Mouse (Mus musculus) megakaryocyte, embryonic 14.5 days (primary cell): ENCODE results near the gene Pygo1. TPM values are rescaled to one million over a fixed set of nuclear protein-coding genes. Genes with fewer than 3 reads are reported as not detected.

Experiments used
- H3K27me3 ChIP-seq: replicated peaks from 2 replicates; pipeline ENCODE3; 2012; ENCODE audit warnings: inconsistent platforms
- H3K36me3 ChIP-seq: replicated peaks from 2 replicates; pipeline ENCODE3; 2012; ENCODE audit warnings: low read length, inconsistent platforms, mixed read lengths
- H3K4me1 ChIP-seq: 2 replicates; pipeline ENCODE4 v1.6.1; 2012; ENCODE audit warnings: inconsistent platforms
- H3K4me3 ChIP-seq: replicated peaks from 2 replicates; pipeline ENCODE3; 2012; ENCODE audit warnings: moderate library complexity, mild to moderate bottlenecking, inconsistent platforms
- H3K9me3 ChIP-seq: 2 replicates; pipeline ENCODE4 v1.6.1; 2012; ENCODE audit warnings: inconsistent platforms
- FLI1 ChIP-seq: IDR thresholded peaks from 2 replicates; pipeline ENCODE4 v1.6.1; 2012; ENCODE audit warnings: low read length, inconsistent platforms, mixed read lengths
- GATA1 ChIP-seq: IDR thresholded peaks from 3 replicates; pipeline ENCODE4 v1.6.1; 2012; ENCODE audit warnings: mixed read lengths, low read length, inconsistent platforms, borderline replicate concordance
- polyA plus RNA-seq: library from polyadenylated mRNA; stranded (reverse); fragments of >175 nt; gene quantifications from 2 replicates; pipeline ENCODE4 v1.2.3, GENCODE M21; 2012; ENCODE audit warnings: low replicate concordance; ENCODE audit not compliant: insufficient read depth

Gene Pygo1
- polyA plus RNA-seq, 1 experiment = not detected

- peak within 1 kb of the TSS; percentile 92 for H3K4me3 ChIP-seq
- peaks cover 9% of the 10 kb centered on the region for H3K27me3 ChIP-seq
- no peaks in the 10 kb centered on the region for H3K36me3 ChIP-seq
- peaks cover 31% of the 10 kb centered on the region for H3K4me1 ChIP-seq
- TF ChIP-seq FLI1 (no peak), GATA1 (no peak)
- no peaks in the 10 kb centered on the region for H3K9me3 ChIP-seq
These were observed 33.3 kb downstream of the Pygo1 start, which contains the start of the genes Dyx1c1 and Gm44503 for GRCm38 (mm10) chr9:72958521-72959450. Dyx1c1 (plus strand) TSS chr9:72958785. Gm44503 (plus strand) TSS chr9:72958852.

- H3K27me3 ChIP-seq = peaks cover 9% of the 10 kb centered on the region
- H3K4me1 ChIP-seq = peaks cover 35% of the 10 kb centered on the region
- TF ChIP-seq GATA1 (no peak), FLI1 (no peak)
- no peaks in the 10 kb centered on the region for H3K36me3 ChIP-seq
- H3K9me3 ChIP-seq = no peaks in the 10 kb centered on the region
- H3K4me3 ChIP-seq = peak overlapping the region; percentile 21
These were observed 35.9 kb downstream of the Pygo1 start for GRCm38 (mm10) chr9:72961346-72961745.

GRCm38 (mm10) chr9:72961959-72962358 lies 36.5 kb downstream of the Pygo1 start:
- H3K4me3 ChIP-seq = peak overlapping the region; percentile 18
- H3K9me3 ChIP-seq = no peaks in the 10 kb centered on the region
- TF ChIP-seq GATA1 = no peak
- TF ChIP-seq FLI1 = no peak
- H3K27me3 ChIP-seq = peaks cover 9% of the 10 kb centered on the region
- no peaks in the 10 kb centered on the region for H3K36me3 ChIP-seq
- H3K4me1 ChIP-seq = peaks cover 35% of the 10 kb centered on the region

- Histone ChIP-seq H3K9me3 (no peaks in the 10 kb centered on the region), H3K4me3 (peak overlapping the region; percentile 87), H3K36me3 (no peaks in the 10 kb centered on the region), H3K27me3 (no peaks in the 10 kb centered on the region), H3K4me1 (peaks cover 23% of the 10 kb centered on the region)
- TF ChIP-seq FLI1 = no peak
These were observed 43.1 kb downstream of the Pygo1 start for GRCm38 (mm10) chr9:72968349-72969061.

GRCm38 (mm10) chr9:72969874-72970273 lies 44.4 kb downstream of the Pygo1 start:
- Histone ChIP-seq H3K4me1 (peaks cover 36% of the 10 kb centered on the region), H3K36me3 (no peaks in the 10 kb centered on the region), H3K9me3 (no peaks in the 10 kb centered on the region), H3K27me3 (no peaks in the 10 kb centered on the region), H3K4me3 (no peak overlapping the region)
- TF ChIP-seq FLI1 = no peak

GRCm38 (mm10) chr9:72972435-72972834 lies 47.0 kb downstream of the Pygo1 start:
- no peaks in the 10 kb centered on the region for H3K27me3 ChIP-seq
- H3K9me3 ChIP-seq = no peaks in the 10 kb centered on the region
- TF ChIP-seq GATA1 (no peak), FLI1 (no peak)
- no peak overlapping the region for H3K4me3 ChIP-seq
- H3K4me1 ChIP-seq = peaks cover 34% of the 10 kb centered on the region
- H3K36me3 ChIP-seq = no peaks in the 10 kb centered on the region

GRCm38 (mm10) chr9:72972984-72973383 lies 47.5 kb downstream of the Pygo1 start:
- no peak overlapping the region for H3K4me3 ChIP-seq
- no peaks in the 10 kb centered on the region for H3K9me3 ChIP-seq
- H3K4me1 ChIP-seq = peaks cover 34% of the 10 kb centered on the region
- no peaks in the 10 kb centered on the region for H3K27me3 ChIP-seq
- no peaks in the 10 kb centered on the region for H3K36me3 ChIP-seq
- no peak for TF ChIP-seq FLI1
- TF ChIP-seq GATA1 = no peak

- peaks cover 24% of the 10 kb centered on the region for H3K4me1 ChIP-seq
- TF ChIP-seq GATA1 (no peak), FLI1 (no peak)
- no peaks in the 10 kb centered on the region for H3K36me3 ChIP-seq
These were observed 49.3 kb downstream of the Pygo1 start for GRCm38 (mm10) chr9:72974734-72975133.

GRCm38 (mm10) chr9:72975242-72975641 lies 49.8 kb downstream of the Pygo1 start:
- Histone ChIP-seq H3K4me3 (no peak overlapping the region), H3K9me3 (no peaks in the 10 kb centered on the region), H3K4me1 (peaks cover 19% of the 10 kb centered on the region), H3K27me3 (no peaks in the 10 kb centered on the region), H3K36me3 (no peaks in the 10 kb centered on the region)
- TF ChIP-seq FLI1 (no peak), GATA1 (no peak)

More at GRCm38 (mm10) chr9:72974734-72975133, 49.3 kb downstream of the Pygo1 start:
- Histone ChIP-seq H3K27me3 (no peaks in the 10 kb centered on the region), H3K9me3 (no peaks in the 10 kb centered on the region), H3K4me3 (no peak overlapping the region)

GRCm38 (mm10) chr9:72983066-72983465 lies 57.6 kb downstream of the Pygo1 start:
- Histone ChIP-seq H3K4me3 (no peak overlapping the region), H3K36me3 (no peaks in the 10 kb centered on the region), H3K9me3 (no peaks in the 10 kb centered on the region), H3K27me3 (no peaks in the 10 kb centered on the region), H3K4me1 (peaks cover 27% of the 10 kb centered on the region)
- no peak for TF ChIP-seq GATA1
- TF ChIP-seq FLI1 = no peak
